Mouse (Mus musculus): ENCODE data around the gene Kyat3. TPM values are rescaled to one million over a fixed set of nuclear protein-coding genes. Genes with fewer than 3 reads are reported as not detected.

Gene Kyat3
- polyA plus RNA-seq, 1 experiment = 50.5 TPM

- no peak overlapping the region for H3K27ac ChIP-seq (replicated peaks; ENCODE audit: low read depth, low read length)
- no peak overlapping the region for H3K4me3 ChIP-seq (ENCODE audit: insufficient read depth, low read depth, low read length)
- no peaks in the 10 kb centered on the region for H3K4me1 ChIP-seq (ENCODE audit: control insufficient read depth, insufficient read depth, insufficient read length, low read length)
Observed at GRCm38 (mm10) chr3:142725481-142725880, 24.6 kb downstream of the Kyat3 start.

- H3K4me3 ChIP-seq (ENCODE audit: insufficient read depth, low read depth, low read length) = no peak overlapping the region
- H3K4me1 ChIP-seq (ENCODE audit: control insufficient read depth, insufficient read depth, insufficient read length, low read length) = no peaks in the 10 kb centered on the region
- H3K27ac ChIP-seq (replicated peaks; ENCODE audit: low read depth, low read length) = no peak overlapping the region
Observed at GRCm38 (mm10) chr3:142725969-142726672, 25.3 kb downstream of the Kyat3 start.

DNA sequence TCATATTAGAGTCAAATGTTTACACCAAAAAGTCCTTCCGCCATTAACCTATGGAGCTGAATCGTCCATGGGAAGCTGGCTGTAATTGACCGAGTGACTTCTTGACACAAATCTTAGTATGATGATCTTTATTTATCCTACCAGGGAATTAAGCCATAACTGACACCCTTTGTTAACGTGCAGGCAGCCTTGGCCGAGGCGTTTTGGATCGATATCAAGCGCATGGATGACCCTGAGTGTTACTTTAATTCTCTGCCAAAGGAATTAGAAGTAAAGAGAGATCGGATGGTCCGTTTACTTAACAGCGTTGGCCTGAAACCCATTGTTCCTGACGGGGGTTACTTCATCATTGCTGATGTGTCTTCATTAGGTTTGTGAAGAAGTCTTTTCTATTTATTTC is 33.4 kb downstream of the Kyat3 start:
- peaks cover under 1% of the 10 kb centered on the region; the same call in 1 of the 2 replicates for H3K4me1 ChIP-seq (ENCODE audit: control insufficient read depth, insufficient read depth, insufficient read length, low read length)
- no peak overlapping the region for H3K4me3 ChIP-seq (ENCODE audit: insufficient read depth, low read depth, low read length)
- H3K27ac ChIP-seq (replicated peaks; ENCODE audit: low read depth, low read length) = no peak overlapping the region

DNA sequence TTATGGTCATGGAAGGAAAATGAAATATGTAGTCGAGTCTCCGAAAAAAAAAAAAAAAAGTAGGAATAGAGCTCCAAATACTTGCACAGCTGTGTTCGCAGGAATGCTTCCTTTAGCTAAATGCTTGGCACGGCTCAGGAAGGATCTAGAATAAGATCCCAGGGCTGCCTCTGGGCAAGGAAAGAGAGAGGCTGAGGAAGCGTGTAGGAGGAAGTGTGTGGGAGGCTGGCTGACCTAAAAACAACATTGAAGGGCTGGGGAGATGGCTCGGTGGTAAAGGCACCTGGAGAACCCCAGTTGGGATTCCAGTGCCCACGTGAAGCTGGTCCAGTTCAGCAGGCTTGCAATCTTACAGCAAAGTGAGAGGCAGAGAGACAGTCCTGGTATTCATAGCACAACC is 40.0 kb downstream of the Kyat3 start:
- Histone ChIP-seq H3K4me1 (ENCODE audit: control insufficient read depth, insufficient read depth, insufficient read length, low read length) (peaks cover 10% of the 10 kb centered on the region), H3K27ac (replicated peaks; ENCODE audit: low read depth, low read length) (peak overlapping the region; percentile 98), H3K4me3 (ENCODE audit: insufficient read depth, low read depth, low read length) (no peak overlapping the region)

- H3K27ac ChIP-seq (replicated peaks; ENCODE audit: low read depth, low read length) = no peak overlapping the region
- H3K4me3 ChIP-seq (ENCODE audit: insufficient read depth, low read depth, low read length) = no peak overlapping the region
- peaks cover 10% of the 10 kb centered on the region for H3K4me1 ChIP-seq (ENCODE audit: control insufficient read depth, insufficient read depth, insufficient read length, low read length)
Observed at GRCm38 (mm10) chr3:142743973-142744898, 43.4 kb downstream of the Kyat3 start.

DNA sequence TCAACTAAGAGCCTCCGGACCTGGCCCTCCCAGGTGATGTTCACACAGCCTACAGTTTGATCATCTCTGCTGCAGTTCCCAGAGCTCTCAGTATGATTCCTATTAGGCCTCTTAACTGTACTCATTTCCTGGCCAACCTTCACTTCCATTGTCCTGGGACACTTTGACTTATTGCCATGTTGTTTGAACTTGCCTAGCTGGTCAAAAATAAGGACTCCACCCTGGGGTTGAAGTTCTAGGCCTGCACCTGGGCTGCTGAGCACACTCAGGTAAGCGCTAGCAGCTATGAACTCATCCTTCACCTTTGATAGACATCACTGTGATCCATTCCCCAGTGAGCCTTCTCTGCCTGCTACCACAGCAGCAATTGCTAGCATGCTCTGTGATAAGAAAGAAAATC is 44.2 kb downstream of the Kyat3 start:
- H3K4me3 ChIP-seq (ENCODE audit: insufficient read depth, low read depth, low read length) = no peak overlapping the region
- no peak overlapping the region for H3K27ac ChIP-seq (replicated peaks; ENCODE audit: low read depth, low read length)
- peaks cover 3% of the 10 kb centered on the region; the same call in 1 of the 2 replicates for H3K4me1 ChIP-seq (ENCODE audit: control insufficient read depth, insufficient read depth, insufficient read length, low read length)

DNA sequence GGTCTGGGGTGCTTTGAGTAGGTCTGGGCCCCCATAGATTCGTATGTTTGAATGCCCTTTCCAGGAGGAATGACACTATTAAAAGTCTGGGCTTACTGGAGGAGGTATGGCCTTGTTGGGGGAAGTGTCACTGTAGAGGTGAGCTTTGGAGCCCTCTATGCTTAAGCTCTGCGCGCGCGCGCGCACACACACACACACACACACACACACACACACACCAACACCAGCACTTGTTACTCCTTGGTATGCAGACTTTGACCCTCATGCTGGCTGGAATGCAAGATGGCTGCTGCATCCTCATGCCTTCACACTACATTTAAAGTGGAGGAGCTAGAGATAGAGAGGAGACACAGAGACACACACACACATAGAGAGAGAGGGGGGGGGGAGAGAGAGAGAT is 46.8 kb downstream of the Kyat3 start:
- Histone ChIP-seq H3K4me3 (ENCODE audit: insufficient read depth, low read depth, low read length) (no peak overlapping the region), H3K4me1 (ENCODE audit: control insufficient read depth, insufficient read depth, insufficient read length, low read length) (no peaks in the 10 kb centered on the region), H3K27ac (replicated peaks; ENCODE audit: low read depth, low read length) (no peak overlapping the region)

GRCm38 (mm10) chr3:142749131-142749530 is 48.3 kb downstream of the Kyat3 start:
- Histone ChIP-seq H3K4me3 (ENCODE audit: insufficient read depth, low read depth, low read length) (no peak overlapping the region), H3K27ac (replicated peaks; ENCODE audit: low read depth, low read length) (no peak overlapping the region), H3K4me1 (ENCODE audit: control insufficient read depth, insufficient read depth, insufficient read length, low read length) (no peaks in the 10 kb centered on the region)

- H3K27ac ChIP-seq (replicated peaks; ENCODE audit: low read depth, low read length) = no peak overlapping the region
- H3K4me3 ChIP-seq (ENCODE audit: insufficient read depth, low read depth, low read length) = no peak overlapping the region
- H3K4me1 ChIP-seq (ENCODE audit: control insufficient read depth, insufficient read depth, insufficient read length, low read length) = no peaks in the 10 kb centered on the region
Observed at GRCm38 (mm10) chr3:142755132-142755867, 54.4 kb downstream of the Kyat3 start.

DNA sequence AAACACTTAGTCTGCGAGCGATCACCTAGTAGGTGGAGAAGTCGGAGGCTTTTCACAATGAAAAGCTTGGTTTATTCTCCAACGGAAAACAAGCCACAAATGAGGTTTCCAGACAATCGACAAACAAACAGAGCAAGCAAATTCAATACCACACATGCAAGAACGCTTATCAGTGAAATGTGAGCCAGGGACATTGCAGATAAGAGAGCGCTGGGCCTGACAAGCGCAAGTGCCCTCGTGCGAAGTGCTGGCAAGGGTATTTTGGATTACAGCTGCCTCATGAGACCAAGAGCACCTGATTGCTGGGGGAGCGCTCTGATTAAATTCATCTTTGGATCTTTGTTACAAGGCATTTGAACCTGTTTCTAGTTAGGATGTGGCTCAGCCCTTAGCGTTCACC is 57.0 kb downstream of the Kyat3 start:
- H3K27ac ChIP-seq (replicated peaks; ENCODE audit: low read depth, low read length) = no peak overlapping the region
- H3K4me1 ChIP-seq (ENCODE audit: control insufficient read depth, insufficient read depth, insufficient read length, low read length) = no peaks in the 10 kb centered on the region
- no peak overlapping the region for H3K4me3 ChIP-seq (ENCODE audit: insufficient read depth, low read depth, low read length)

GRCm38 (mm10) chr3:142758593-142758992 is 57.7 kb downstream of the Kyat3 start:
- Histone ChIP-seq H3K27ac (replicated peaks; ENCODE audit: low read depth, low read length) (no peak overlapping the region), H3K4me1 (ENCODE audit: control insufficient read depth, insufficient read depth, insufficient read length, low read length) (no peaks in the 10 kb centered on the region), H3K4me3 (ENCODE audit: insufficient read depth, low read depth, low read length) (no peak overlapping the region)

GRCm38 (mm10) chr3:142760356-142760755 is 59.5 kb downstream of the Kyat3 start:
- Histone ChIP-seq H3K4me3 (ENCODE audit: insufficient read depth, low read depth, low read length) (no peak overlapping the region), H3K4me1 (ENCODE audit: control insufficient read depth, insufficient read depth, insufficient read length, low read length) (no peaks in the 10 kb centered on the region), H3K27ac (replicated peaks; ENCODE audit: low read depth, low read length) (no peak overlapping the region)

GRCm38 (mm10) chr3:142764995-142765777 is 64.3 kb downstream of the Kyat3 start, which contains the start of gene Gtf2b:
Gene Gtf2b, plus strand, starts transcription at chr3:142765045.
- peak within 1 kb of the TSS; percentile 64 for H3K27ac ChIP-seq (replicated peaks; ENCODE audit: low read depth, low read length)
- H3K4me1 ChIP-seq (ENCODE audit: control insufficient read depth, insufficient read depth, insufficient read length, low read length) = peaks cover 6% of the 10 kb centered on the region; the same call in 1 of the 2 replicates
- H3K4me3 ChIP-seq (ENCODE audit: insufficient read depth, low read depth, low read length) = peak within 1 kb of the TSS; percentile 93

DNA sequence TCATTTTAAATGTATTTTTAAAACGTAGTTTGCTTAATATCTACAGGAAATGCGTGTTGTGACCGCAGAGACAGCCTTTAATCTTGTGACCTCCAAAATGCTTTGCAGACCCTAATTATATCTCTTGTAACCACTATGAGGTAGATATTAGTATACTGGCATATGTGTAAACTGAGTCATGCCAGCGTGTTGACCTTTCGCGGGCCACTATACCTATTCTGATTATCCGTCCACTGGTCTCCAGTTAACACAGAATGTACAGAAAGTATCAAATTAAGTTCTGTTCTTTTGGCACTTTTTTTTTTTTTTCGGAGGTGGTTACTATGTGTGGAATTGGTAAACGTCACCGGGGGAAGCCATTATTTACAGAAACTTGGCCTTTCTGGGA is 64.9 kb downstream of the Kyat3 start:
- Histone ChIP-seq H3K4me3 (ENCODE audit: insufficient read depth, low read depth, low read length) (peak overlapping the region; percentile 93), H3K27ac (replicated peaks; ENCODE audit: low read depth, low read length) (no peak overlapping the region), H3K4me1 (ENCODE audit: control insufficient read depth, insufficient read depth, insufficient read length, low read length) (peaks cover 6% of the 10 kb centered on the region; the same call in 1 of the 2 replicates)
